Mouse (Mus musculus): ENCODE results near the gene Atg14. TPM values are rescaled to one million over a fixed set of nuclear protein-coding genes. Genes with fewer than 3 reads are reported as not detected.
"Not testable (repeated sequence)": the region's sequence is repeated elsewhere in the genome, so short reads cannot be mapped to it uniquely, and the experiment has no call there.

The Atg14 gene
- polyA plus RNA-seq, 1 experiment from 2014 or later = 18.7 TPM

GRCm38 (mm10) chr14:47534176-47534525 lies 36.3 kb downstream of the Atg14 start:
- H3K36me3 ChIP-seq (ENCODE audit: control insufficient read depth, insufficient read depth, low read length) = no peaks in the 10 kb centered on the region
- no peaks in the 10 kb centered on the region for H3K9me3 ChIP-seq (ENCODE audit: control insufficient read depth, low read length)
- no peaks in the 10 kb centered on the region for H3K4me1 ChIP-seq (ENCODE audit: control insufficient read depth, insufficient read depth, low read length)
- H3K4me3 ChIP-seq (ENCODE audit: low read depth, low read length) = no peak overlapping the region
- H3K27ac ChIP-seq (ENCODE audit: low read depth, low read length) = no peak overlapping the region
- WGBS = 91% methylated on average over 5 of the region's 5 CpGs
- ATAC-seq (ENCODE audit: low FRiP score) = no peak; the same call in 1 of the 2 replicates
- no peak for DNase-seq (ENCODE audit: low spot score, missing footprints)
- H3K4me2 ChIP-seq = no peak overlapping the region
- no peak overlapping the region for H3K9ac ChIP-seq (ENCODE audit: low read length)
- no peaks in the 10 kb centered on the region for H3K27me3 ChIP-seq (ENCODE audit: control insufficient read depth, insufficient read depth, low read length)

- Histone ChIP-seq H3K27ac (ENCODE audit: low read depth, low read length) (no peak overlapping the region), H3K4me1 (ENCODE audit: control insufficient read depth, insufficient read depth, low read length) (no peaks in the 10 kb centered on the region), H3K9me3 (ENCODE audit: control insufficient read depth, low read length) (no peaks in the 10 kb centered on the region), H3K36me3 (ENCODE audit: control insufficient read depth, insufficient read depth, low read length) (no peaks in the 10 kb centered on the region), H3K27me3 (ENCODE audit: control insufficient read depth, insufficient read depth, low read length) (no peaks in the 10 kb centered on the region), H3K4me3 (ENCODE audit: low read depth, low read length) (no peak overlapping the region), H3K9ac (ENCODE audit: low read length) (no peak overlapping the region), H3K4me2 (no peak overlapping the region)
- DNase-seq (ENCODE audit: low spot score, missing footprints) = peak; percentile 92
- 46% methylated on average over 11 of the region's 11 CpGs for WGBS
- ATAC-seq (ENCODE audit: low FRiP score) = peak; percentile 82
Measured at GRCm38 (mm10) chr14:47533365-47534175, 36.9 kb downstream of the Atg14 start.

GRCm38 (mm10) chr14:47532496-47532895 lies 38.0 kb downstream of the Atg14 start:
- Histone ChIP-seq H3K9ac (ENCODE audit: low read length) (no peak overlapping the region), H3K4me2 (no peak overlapping the region), H3K27ac (ENCODE audit: low read depth, low read length) (no peak overlapping the region), H3K4me1 (ENCODE audit: control insufficient read depth, insufficient read depth, low read length) (no peaks in the 10 kb centered on the region), H3K36me3 (ENCODE audit: control insufficient read depth, insufficient read depth, low read length) (no peaks in the 10 kb centered on the region), H3K9me3 (ENCODE audit: control insufficient read depth, low read length) (no peaks in the 10 kb centered on the region), H3K4me3 (ENCODE audit: low read depth, low read length) (no peak overlapping the region), H3K27me3 (ENCODE audit: control insufficient read depth, insufficient read depth, low read length) (no peaks in the 10 kb centered on the region)
- no peak for ATAC-seq (ENCODE audit: low FRiP score)
- 76% methylated on average over 1 of the region's 1 CpGs for WGBS
- no peak for DNase-seq (ENCODE audit: low spot score, missing footprints)

GRCm38 (mm10) chr14:47529592-47529991 lies 40.9 kb downstream of the Atg14 start:
- DNase-seq (ENCODE audit: low spot score, missing footprints); H3K27me3 ChIP-seq (ENCODE audit: control insufficient read depth, insufficient read depth, low read length); H3K4me2 ChIP-seq; ATAC-seq (ENCODE audit: low FRiP score); H3K27ac ChIP-seq (ENCODE audit: low read depth, low read length); H3K9me3 ChIP-seq (ENCODE audit: control insufficient read depth, low read length); H3K4me1 ChIP-seq (ENCODE audit: control insufficient read depth, insufficient read depth, low read length); H3K9ac ChIP-seq (ENCODE audit: low read length); H3K4me3 ChIP-seq (ENCODE audit: low read depth, low read length); H3K36me3 ChIP-seq (ENCODE audit: control insufficient read depth, insufficient read depth, low read length): not testable (repeated sequence)
- WGBS = 92% methylated on average over 11 of the region's 12 CpGs

GRCm38 (mm10) chr14:47529019-47529418 lies 41.4 kb downstream of the Atg14 start:
- no peak overlapping the region for H3K9ac ChIP-seq (ENCODE audit: low read length)
- H3K27ac ChIP-seq (ENCODE audit: low read depth, low read length) = no peak overlapping the region
- WGBS = 49% methylated on average over 8 of the region's 8 CpGs
- no peak overlapping the region for H3K4me2 ChIP-seq
- no peak overlapping the region for H3K4me3 ChIP-seq (ENCODE audit: low read depth, low read length)
- peak; percentile 88 for DNase-seq (ENCODE audit: low spot score, missing footprints)
- H3K9me3 ChIP-seq (ENCODE audit: control insufficient read depth, low read length) = no peaks in the 10 kb centered on the region
- H3K4me1 ChIP-seq (ENCODE audit: control insufficient read depth, insufficient read depth, low read length) = no peaks in the 10 kb centered on the region
- ATAC-seq (ENCODE audit: low FRiP score) = 0 out of 2 replicates have a peak, but pooled peaks have one; percentile 53
- no peaks in the 10 kb centered on the region for H3K36me3 ChIP-seq (ENCODE audit: control insufficient read depth, insufficient read depth, low read length)
- no peaks in the 10 kb centered on the region for H3K27me3 ChIP-seq (ENCODE audit: control insufficient read depth, insufficient read depth, low read length)

GRCm38 (mm10) chr14:47528293-47528692 lies 42.2 kb downstream of the Atg14 start:
- H3K36me3 ChIP-seq (ENCODE audit: control insufficient read depth, insufficient read depth, low read length) = no peaks in the 10 kb centered on the region
- ATAC-seq (ENCODE audit: low FRiP score) = no peak
- no peak overlapping the region for H3K27ac ChIP-seq (ENCODE audit: low read depth, low read length)
- H3K9me3 ChIP-seq (ENCODE audit: control insufficient read depth, low read length) = no peaks in the 10 kb centered on the region
- H3K27me3 ChIP-seq (ENCODE audit: control insufficient read depth, insufficient read depth, low read length) = no peaks in the 10 kb centered on the region
- 80% methylated on average over 3 of the region's 3 CpGs for WGBS
- H3K9ac ChIP-seq (ENCODE audit: low read length) = no peak overlapping the region
- no peak for DNase-seq (ENCODE audit: low spot score, missing footprints)
- H3K4me1 ChIP-seq (ENCODE audit: control insufficient read depth, insufficient read depth, low read length) = no peaks in the 10 kb centered on the region
- H3K4me3 ChIP-seq (ENCODE audit: low read depth, low read length) = no peak overlapping the region
- no peak overlapping the region for H3K4me2 ChIP-seq

- H3K9me3 ChIP-seq (ENCODE audit: control insufficient read depth, low read length) = no peaks in the 10 kb centered on the region
- no peaks in the 10 kb centered on the region for H3K36me3 ChIP-seq (ENCODE audit: control insufficient read depth, insufficient read depth, low read length)
- H3K4me2 ChIP-seq = no peak overlapping the region
- H3K27me3 ChIP-seq (ENCODE audit: control insufficient read depth, insufficient read depth, low read length) = no peaks in the 10 kb centered on the region
- DNase-seq (ENCODE audit: low spot score, missing footprints) (no peak), ATAC-seq (ENCODE audit: low FRiP score) (no peak)
- no peak overlapping the region for H3K9ac ChIP-seq (ENCODE audit: low read length)
- H3K27ac ChIP-seq (ENCODE audit: low read depth, low read length) = no peak overlapping the region
- H3K4me3 ChIP-seq (ENCODE audit: low read depth, low read length) = no peak overlapping the region
- 93% methylated on average over 2 of the region's 2 CpGs for whole genome bisulfite sequencing
- no peaks in the 10 kb centered on the region for H3K4me1 ChIP-seq (ENCODE audit: control insufficient read depth, insufficient read depth, low read length)
Measured at GRCm38 (mm10) chr14:47527833-47528232, 42.6 kb downstream of the Atg14 start.

GRCm38 (mm10) chr14:47525861-47526260 lies 44.6 kb downstream of the Atg14 start:
- Histone ChIP-seq H3K9ac (ENCODE audit: low read length) (no peak overlapping the region), H3K4me3 (ENCODE audit: low read depth, low read length) (no peak overlapping the region), H3K4me2 (no peak overlapping the region), H3K9me3 (ENCODE audit: control insufficient read depth, low read length) (no peaks in the 10 kb centered on the region), H3K27ac (ENCODE audit: low read depth, low read length) (no peak overlapping the region), H3K4me1 (ENCODE audit: control insufficient read depth, insufficient read depth, low read length) (no peaks in the 10 kb centered on the region), H3K27me3 (ENCODE audit: control insufficient read depth, insufficient read depth, low read length) (no peaks in the 10 kb centered on the region), H3K36me3 (ENCODE audit: control insufficient read depth, insufficient read depth, low read length) (no peaks in the 10 kb centered on the region)
- DNase-seq (ENCODE audit: low spot score, missing footprints) (no peak), ATAC-seq (ENCODE audit: low FRiP score) (no peak)
- 88% methylated on average over 5 of the region's 5 CpGs for WGBS

- H3K9ac ChIP-seq (ENCODE audit: low read length) = no peak overlapping the region
- H3K36me3 ChIP-seq (ENCODE audit: control insufficient read depth, insufficient read depth, low read length) = no peaks in the 10 kb centered on the region
- DNase-seq (ENCODE audit: low spot score, missing footprints) (no peak), ATAC-seq (ENCODE audit: low FRiP score) (no peak)
- no peak overlapping the region for H3K27ac ChIP-seq (ENCODE audit: low read depth, low read length)
- H3K4me2 ChIP-seq = no peak overlapping the region
- 81% methylated on average over 8 of the region's 8 CpGs for WGBS
- no peaks in the 10 kb centered on the region for H3K4me1 ChIP-seq (ENCODE audit: control insufficient read depth, insufficient read depth, low read length)
- no peaks in the 10 kb centered on the region for H3K27me3 ChIP-seq (ENCODE audit: control insufficient read depth, insufficient read depth, low read length)
- H3K9me3 ChIP-seq (ENCODE audit: control insufficient read depth, low read length) = no peaks in the 10 kb centered on the region
- H3K4me3 ChIP-seq (ENCODE audit: low read depth, low read length) = no peak overlapping the region
Measured at GRCm38 (mm10) chr14:47525374-47525773, 45.1 kb downstream of the Atg14 start.

Data from midbrain, embryonic 11.5 days (tissue).